Mouse (Mus musculus) liver, postnatal 0 days (tissue): ENCODE results near the gene Gm45021. TPM values are rescaled to one million over a fixed set of nuclear protein-coding genes. Genes with fewer than 3 reads are reported as not detected.
A peak's percentile ranks its signal among the peaks of the same experiment; 100 is the strongest.

Source experiments
- ATAC-seq: fragments of 200-750 bp; cut with Nextera tagmentation; 2 replicates; pipeline ENCODE4 v1.8.0; 2017; ENCODE audit warnings: mild to moderate bottlenecking, moderate library complexity
- DNase-seq: peaks from one replicate; pipeline ENCODE4 v3.0.0-alpha.2; 2016
- H3K27ac ChIP-seq: fragments of 300-500 bp; sonication (generic); 2 replicates; pipeline ENCODE4 v1.5.1; 2014; ENCODE audit warnings: antibody characterized with exemption, moderate library complexity, mild to moderate bottlenecking, low read depth
- H3K27me3 ChIP-seq: fragments of 300-500 bp; sonication (generic); 2 replicates; pipeline ENCODE4 v1.6.1; 2014; ENCODE audit warnings: low read length, control low read depth, mixed read lengths; ENCODE audit not compliant: insufficient read depth
- H3K36me3 ChIP-seq: fragments of 300-500 bp; sonication (generic); replicated peaks from 2 replicates; pipeline ENCODE4 v1.6.1; 2014; ENCODE audit warnings: mild to moderate bottlenecking, control low read depth, low read length, moderate library complexity, mixed read lengths; ENCODE audit not compliant: insufficient read depth
- H3K4me1 ChIP-seq: fragments of 300-500 bp; sonication (generic); 2 replicates; pipeline ENCODE4 v1.6.1; 2014; ENCODE audit warnings: antibody characterized with exemption, mild to moderate bottlenecking, control low read depth; ENCODE audit not compliant: insufficient read depth
- H3K4me2 ChIP-seq: fragments of 300-500 bp; sonication (generic); 2 replicates; pipeline ENCODE4 v1.6.1; 2014; ENCODE audit warnings: low read depth, mild to moderate bottlenecking, low read length, moderate library complexity, mixed read lengths
- H3K4me3 ChIP-seq: fragments of 300-500 bp; sonication (generic); 2 replicates; pipeline ENCODE4 v1.5.1; 2014; ENCODE audit warnings: low read depth, low read length
- H3K9ac ChIP-seq: fragments of 300-500 bp; sonication (generic); replicated peaks from 2 replicates; pipeline ENCODE4 v1.6.1; 2014; ENCODE audit warnings: mild to moderate bottlenecking, moderate library complexity
- H3K9me3 ChIP-seq: fragments of 300-500 bp; sonication (generic); 2 replicates; pipeline ENCODE4 v1.6.1; 2016; ENCODE audit warnings: mild to moderate bottlenecking, control low read depth, low read length, mixed read lengths
- CTCF ChIP-seq: sonication (generic); IDR thresholded peaks from 2 replicates; pipeline ENCODE4 v1.5.1; 2016; ENCODE audit warnings: antibody characterized with exemption, low read depth
- EP300 ChIP-seq: IDR thresholded peaks from 2 replicates; pipeline ENCODE4 v1.6.1; 2016; ENCODE audit warnings: antibody characterized with exemption, low read depth, mild to moderate bottlenecking
- WGBS: fragments of 180-500 bp; shearing (Covaris S2); extraction: QIAGEN DNeasy Blood & Tissue Kit; methylation state at CpG from one replicate; pipeline ENCODE4 v1.1.7; 2014; ENCODE audit not compliant: insufficient replicate concordance; 5-methylcytosine and 5-hydroxymethylcytosine counted together
- polyA plus RNA-seq: library from polyadenylated mRNA; unstranded; fragments of >200 nt; fragmentation: Nextera tagmentation; extraction: Ambion mirVana; gene quantifications from 2 replicates; pipeline ENCODE4 v1.2.1, GENCODE M21; 2015

The Gm45021 gene
- polyA plus RNA-seq, 1 experiment from 2014 or later = not detected

GRCm38 (mm10) chr6:48641391-48641790 lies 52.0 kb downstream of the Gm45021 start:
- Histone ChIP-seq H3K9ac (no peak overlapping the region), H3K27ac (no peak overlapping the region)

GRCm38 (mm10) chr6:48642764-48643292 lies 53.4 kb downstream of the Gm45021 start:
- peak; percentile 24 for DNase-seq
- Histone ChIP-seq H3K4me3 (no peak overlapping the region), H3K4me1 (peaks cover 4% of the 10 kb centered on the region), H3K9ac (no peak overlapping the region), H3K9me3 (no peaks in the 10 kb centered on the region), H3K27ac (no peak overlapping the region), H3K36me3 (no peaks in the 10 kb centered on the region), H3K27me3 (no peaks in the 10 kb centered on the region), H3K4me2 (no peak overlapping the region)
- WGBS = 14% methylated on average over 4 of the region's 4 CpGs
- peak; percentile 67 for TF ChIP-seq CTCF
- no peak for TF ChIP-seq EP300
- peak; percentile 25; the same call in 1 of the 2 replicates for ATAC-seq

More at GRCm38 (mm10) chr6:48641391-48641790, 52.0 kb downstream of the Gm45021 start:
- H3K27me3 ChIP-seq = no peaks in the 10 kb centered on the region
- H3K4me3 ChIP-seq = no peak overlapping the region
- no peaks in the 10 kb centered on the region for H3K36me3 ChIP-seq
- TF ChIP-seq EP300 (no peak), CTCF (no peak)
- ATAC-seq = no peak
- WGBS = 64% methylated on average over 6 of the region's 6 CpGs
- peaks cover 4% of the 10 kb centered on the region for H3K4me1 ChIP-seq
- no peak overlapping the region for H3K4me2 ChIP-seq
- peak; percentile 6 for DNase-seq
- H3K9me3 ChIP-seq = no peaks in the 10 kb centered on the region

- Histone ChIP-seq H3K4me1 (peaks cover 4% of the 10 kb centered on the region), H3K9ac (no peak overlapping the region), H3K4me2 (0 out of 2 replicates have a peak overlapping the region, but pooled peaks have one; percentile 32), H3K4me3 (no peak overlapping the region), H3K36me3 (no peaks in the 10 kb centered on the region), H3K27ac (no peak overlapping the region), H3K9me3 (no peaks in the 10 kb centered on the region), H3K27me3 (no peaks in the 10 kb centered on the region)
- peak; percentile 78 for DNase-seq
- peak; percentile 45; the same call in 1 of the 2 replicates for ATAC-seq
- TF ChIP-seq EP300 (no peak), CTCF (peak; percentile 89)
- 4% methylated on average over 12 of the region's 12 CpGs for WGBS
Measured at GRCm38 (mm10) chr6:48645660-48646308, 56.4 kb downstream of the Gm45021 start.

GRCm38 (mm10) chr6:48646309-48646690 lies 56.9 kb downstream of the Gm45021 start:
- no peak for TF ChIP-seq EP300
- no peak for TF ChIP-seq CTCF
- ATAC-seq (no peak), DNase-seq (no peak)
- H3K4me3 ChIP-seq = no peak overlapping the region
- H3K9ac ChIP-seq = no peak overlapping the region
- H3K9me3 ChIP-seq = no peaks in the 10 kb centered on the region
- no peak overlapping the region for H3K4me2 ChIP-seq
- H3K27me3 ChIP-seq = no peaks in the 10 kb centered on the region
- H3K4me1 ChIP-seq = peaks cover 4% of the 10 kb centered on the region
- 58% methylated on average over 4 of the region's 4 CpGs for WGBS
- H3K27ac ChIP-seq = no peak overlapping the region
- H3K36me3 ChIP-seq = no peaks in the 10 kb centered on the region

- H3K4me1 ChIP-seq = peaks cover 4% of the 10 kb centered on the region
- H3K27me3 ChIP-seq = no peaks in the 10 kb centered on the region
- peak; percentile 76 for TF ChIP-seq CTCF
- no peak for TF ChIP-seq EP300
- H3K4me2 ChIP-seq = peak within 1 kb of the TSS; percentile 24; the same call in 1 of the 2 replicates
- H3K36me3 ChIP-seq = no peaks in the 10 kb centered on the region
- WGBS = 5% methylated on average over 3 of the region's 3 CpGs
- DNase-seq = peak; percentile 69
- H3K9ac ChIP-seq = no peak within 1 kb of the TSS
- H3K9me3 ChIP-seq = no peaks in the 10 kb centered on the region
- H3K27ac ChIP-seq = no peak within 1 kb of the TSS
- peak; percentile 61 for ATAC-seq
- H3K4me3 ChIP-seq = no peak within 1 kb of the TSS
Measured at GRCm38 (mm10) chr6:48646995-48647394, 57.6 kb downstream of the Gm45021 start, which contains the start of gene Gimap8. Gene Gimap8, plus strand, starts transcription at chr6:48647234.

GRCm38 (mm10) chr6:48647611-48648010 lies 58.2 kb downstream of the Gm45021 start:
- peak; percentile 9 for DNase-seq
- TF ChIP-seq EP300 (no peak), CTCF (no peak)
- H3K27me3 ChIP-seq = no peaks in the 10 kb centered on the region
- H3K27ac ChIP-seq = no peak overlapping the region
- no peak overlapping the region for H3K4me3 ChIP-seq
- H3K36me3 ChIP-seq = no peaks in the 10 kb centered on the region
- no peak overlapping the region for H3K9ac ChIP-seq
- ATAC-seq = no peak
- 69% methylated on average over 2 of the region's 2 CpGs for WGBS
- H3K4me2 ChIP-seq = peak overlapping the region; percentile 24; the same call in 1 of the 2 replicates
- H3K4me1 ChIP-seq = peaks cover 4% of the 10 kb centered on the region
- H3K9me3 ChIP-seq = no peaks in the 10 kb centered on the region
